Mouse (Mus musculus) G1E (cell line): Measurements from ENCODE around the gene Srp68.

Experiments
- CTCF ChIP-seq: IDR thresholded peaks from 2 replicates; pipeline ENCODE4 v1.5.1; 2012; ENCODE audit warnings: low read depth, low read length, inconsistent platforms, mixed read lengths
- GATA1 ChIP-seq: IDR thresholded peaks from 2 replicates; pipeline ENCODE4 v1.6.1; 2012; ENCODE audit warnings: borderline replicate concordance, low read length, inconsistent platforms, mixed read lengths
- POLR2AphosphoS5 ChIP-seq: IDR thresholded peaks from 2 replicates; pipeline ENCODE4 v1.6.1; 2012; ENCODE audit warnings: low read depth, low read length, inconsistent platforms; ENCODE audit not compliant: insufficient replicate concordance

GRCm38 (mm10) chr11:116232427-116232826 lies 41.6 kb downstream of the Srp68 start:
- TF ChIP-seq CTCF = no peak
- no peak for TF ChIP-seq POLR2AphosphoS5
- TF ChIP-seq GATA1 = no peak
